Mouse (Mus musculus): ENCODE results near the gene Crabp1. TPM values are rescaled to one million over a fixed set of nuclear protein-coding genes. Genes with fewer than 3 reads are reported as not detected.

Crabp1 gene
- polyA plus RNA-seq, 1 experiment: 3.2 TPM

GRCm38 (mm10) chr9:54750215-54750981, 14.2 kb upstream of the Crabp1 start:
- no peaks in the 10 kb centered on the region for H3K4me1 ChIP-seq (ENCODE audit: control insufficient read depth, insufficient read depth, insufficient read length, low read length)
- no peaks in the 10 kb centered on the region for H3K36me3 ChIP-seq (ENCODE audit: control insufficient read depth, insufficient read depth, low read length)
- TF ChIP-seq POLR2A (IDR thresholded peaks at IDR 0.05; ENCODE audit: low read depth, low read length) (no peak), CTCF (IDR thresholded peaks at IDR 0.05; ENCODE audit: extremely low read depth, insufficient read length, insufficient replicate concordance, low read depth, low read length) (no peak)
- no peak overlapping the region for H3K27ac ChIP-seq (ENCODE audit: insufficient read depth, low read depth, low read length)
- H3K27me3 ChIP-seq (ENCODE audit: control insufficient read depth, insufficient read depth, low read length): no peaks in the 10 kb centered on the region
- H3K4me3 ChIP-seq (ENCODE audit: low read depth, low read length): no peak overlapping the region
- 80% methylated on average over 7 of the region's 7 CpGs for WGBS

- no peak overlapping the region for H3K27ac ChIP-seq (ENCODE audit: insufficient read depth, low read depth, low read length)
- H3K36me3 ChIP-seq (ENCODE audit: control insufficient read depth, insufficient read depth, low read length): no peaks in the 10 kb centered on the region
- no peaks in the 10 kb centered on the region for H3K27me3 ChIP-seq (ENCODE audit: control insufficient read depth, insufficient read depth, low read length)
- TF ChIP-seq POLR2A (IDR thresholded peaks at IDR 0.05; ENCODE audit: low read depth, low read length) (no peak), CTCF (IDR thresholded peaks at IDR 0.05; ENCODE audit: extremely low read depth, insufficient read length, insufficient replicate concordance, low read depth, low read length) (no peak)
- WGBS: 91% methylated on average over 2 of the region's 2 CpGs
- no peaks in the 10 kb centered on the region for H3K4me1 ChIP-seq (ENCODE audit: control insufficient read depth, insufficient read depth, insufficient read length, low read length)
- H3K4me3 ChIP-seq (ENCODE audit: low read depth, low read length): no peak overlapping the region
Observed at GRCm38 (mm10) chr9:54751684-54752083, 12.9 kb upstream of the Crabp1 start.

GRCm38 (mm10) chr9:54752201-54752943, 12.2 kb upstream of the Crabp1 start:
- TF ChIP-seq CTCF (IDR thresholded peaks at IDR 0.05; ENCODE audit: extremely low read depth, insufficient read length, insufficient replicate concordance, low read depth, low read length) (no peak), POLR2A (IDR thresholded peaks at IDR 0.05; ENCODE audit: low read depth, low read length) (no peak)
- Histone ChIP-seq H3K4me1 (ENCODE audit: control insufficient read depth, insufficient read depth, insufficient read length, low read length) (no peaks in the 10 kb centered on the region), H3K36me3 (ENCODE audit: control insufficient read depth, insufficient read depth, low read length) (no peaks in the 10 kb centered on the region), H3K27ac (ENCODE audit: insufficient read depth, low read depth, low read length) (no peak overlapping the region), H3K27me3 (ENCODE audit: control insufficient read depth, insufficient read depth, low read length) (no peaks in the 10 kb centered on the region), H3K4me3 (ENCODE audit: low read depth, low read length) (no peak overlapping the region)
- 37% methylated on average over 21 of the region's 21 CpGs for WGBS

GRCm38 (mm10) chr9:54752944-54753295, 11.6 kb upstream of the Crabp1 start:
- no peaks in the 10 kb centered on the region for H3K36me3 ChIP-seq (ENCODE audit: control insufficient read depth, insufficient read depth, low read length)
- H3K4me3 ChIP-seq (ENCODE audit: low read depth, low read length): no peak overlapping the region
- H3K27me3 ChIP-seq (ENCODE audit: control insufficient read depth, insufficient read depth, low read length): no peaks in the 10 kb centered on the region
- H3K27ac ChIP-seq (ENCODE audit: insufficient read depth, low read depth, low read length): no peak overlapping the region
- TF ChIP-seq CTCF (IDR thresholded peaks at IDR 0.05; ENCODE audit: extremely low read depth, insufficient read length, insufficient replicate concordance, low read depth, low read length): no peak
- TF ChIP-seq POLR2A (IDR thresholded peaks at IDR 0.05; ENCODE audit: low read depth, low read length): no peak
- H3K4me1 ChIP-seq (ENCODE audit: control insufficient read depth, insufficient read depth, insufficient read length, low read length): no peaks in the 10 kb centered on the region
- WGBS: 53% methylated on average over 11 of the region's 11 CpGs

GRCm38 (mm10) chr9:54759592-54759991, 5.0 kb upstream of the Crabp1 start:
- H3K27ac ChIP-seq (ENCODE audit: insufficient read depth, low read depth, low read length): no peak overlapping the region
- 45% methylated on average over 6 of the region's 6 CpGs for WGBS
- H3K36me3 ChIP-seq (ENCODE audit: control insufficient read depth, insufficient read depth, low read length): no peaks in the 10 kb centered on the region
- H3K27me3 ChIP-seq (ENCODE audit: control insufficient read depth, insufficient read depth, low read length): peaks cover 16% of the 10 kb centered on the region
- no peaks in the 10 kb centered on the region for H3K4me1 ChIP-seq (ENCODE audit: control insufficient read depth, insufficient read depth, insufficient read length, low read length)
- TF ChIP-seq POLR2A (IDR thresholded peaks at IDR 0.05; ENCODE audit: low read depth, low read length) (no peak), CTCF (IDR thresholded peaks at IDR 0.05; ENCODE audit: extremely low read depth, insufficient read length, insufficient replicate concordance, low read depth, low read length) (no peak)
- no peak overlapping the region for H3K4me3 ChIP-seq (ENCODE audit: low read depth, low read length)

- Histone ChIP-seq H3K27me3 (ENCODE audit: control insufficient read depth, insufficient read depth, low read length) (peaks cover 42% of the 10 kb centered on the region), H3K4me3 (ENCODE audit: low read depth, low read length) (no peak overlapping the region)
- 31% methylated on average over 12 of the region's 12 CpGs for WGBS
Observed at GRCm38 (mm10) chr9:54764091-54764490, 457 bp upstream of the Crabp1 start.

More at GRCm38 (mm10) chr9:54764091-54764490, 457 bp upstream of the Crabp1 start:
- no peak overlapping the region for H3K27ac ChIP-seq (ENCODE audit: insufficient read depth, low read depth, low read length)
- TF ChIP-seq POLR2A (IDR thresholded peaks at IDR 0.05; ENCODE audit: low read depth, low read length) (no peak), CTCF (IDR thresholded peaks at IDR 0.05; ENCODE audit: extremely low read depth, insufficient read length, insufficient replicate concordance, low read depth, low read length) (no peak)
- H3K36me3 ChIP-seq (ENCODE audit: control insufficient read depth, insufficient read depth, low read length): no peaks in the 10 kb centered on the region
- H3K4me1 ChIP-seq (ENCODE audit: control insufficient read depth, insufficient read depth, insufficient read length, low read length): peaks cover 3% of the 10 kb centered on the region; the same call in 1 of the 2 replicates
